Mouse (Mus musculus): ENCODE data around the gene Tsfm. TPM values are rescaled to one million over a fixed set of nuclear protein-coding genes. Genes with fewer than 3 reads are reported as not detected.
A peak's percentile ranks its signal among the peaks of the same experiment; 100 is the strongest.
"Not testable (repeated sequence)": the region's sequence is repeated elsewhere in the genome, so short reads cannot be mapped to it uniquely, and the experiment has no call there.

Gene Tsfm
- polyA plus RNA-seq, 1 experiment = 12.2 TPM

DNA sequence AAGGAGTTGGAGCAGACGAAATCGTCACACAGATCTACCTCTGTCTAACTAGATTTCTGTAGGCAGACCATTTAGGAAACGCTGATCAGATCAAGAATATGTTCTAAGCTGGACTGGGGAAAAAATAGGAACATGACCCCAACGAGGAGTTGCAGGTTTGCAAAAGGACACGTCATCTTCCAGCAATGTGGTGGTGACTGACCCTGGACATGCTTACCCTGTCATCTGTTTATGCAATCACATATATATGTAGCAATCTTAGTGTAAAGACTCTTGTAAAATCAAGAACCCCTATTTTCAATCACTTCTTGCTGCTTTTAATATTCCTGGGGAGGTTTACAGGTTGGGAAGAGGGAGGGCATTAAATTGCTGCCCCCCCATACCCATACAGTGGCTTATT lies 31.9 kb upstream of the Tsfm start:
- Histone ChIP-seq H3K4me1 (ENCODE audit: control insufficient read depth, insufficient read depth, low read length) (peaks cover 25% of the 10 kb centered on the region), H3K27ac (ENCODE audit: control insufficient read depth, insufficient read depth, low read depth, low read length) (no peak overlapping the region), H3K27me3 (ENCODE audit: control insufficient read depth, insufficient read depth, low read length) (no peaks in the 10 kb centered on the region), H3K36me3 (ENCODE audit: control insufficient read depth, insufficient read depth, low read length) (no peaks in the 10 kb centered on the region; the same call in 1 of the 2 replicates), H3K4me3 (ENCODE audit: control insufficient read depth, low read depth, low read length) (no peak overlapping the region)
- TF ChIP-seq POLR2A (IDR thresholded peaks at IDR 0.05; ENCODE audit: control insufficient read depth, low read depth, low read length) (no peak), CTCF (IDR thresholded peaks at IDR 0.05; ENCODE audit: control insufficient read depth, insufficient read depth, insufficient replicate concordance, low read depth, low read length) (no peak)

DNA sequence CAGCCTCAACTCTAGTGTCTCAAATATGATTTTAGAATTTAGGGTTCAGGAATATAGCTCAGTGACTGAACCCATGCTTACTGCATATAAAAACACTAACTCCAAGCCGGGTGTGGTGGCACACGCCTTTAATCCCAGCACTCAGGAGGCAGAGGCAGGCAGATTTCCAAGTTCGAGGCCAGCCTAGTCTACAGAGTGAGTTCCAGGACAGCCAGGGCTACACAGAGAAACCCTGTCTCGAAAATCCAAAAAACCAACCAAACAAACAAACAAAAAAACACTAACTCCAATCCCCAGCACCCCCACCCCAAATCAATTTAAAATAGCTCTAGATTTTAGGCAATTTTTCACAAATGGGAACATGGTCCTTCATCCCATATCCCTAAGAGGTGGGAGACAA lies 31.5 kb upstream of the Tsfm start:
- not testable (repeated sequence) for H3K4me3 ChIP-seq (ENCODE audit: control insufficient read depth, low read depth, low read length); H3K27ac ChIP-seq (ENCODE audit: control insufficient read depth, insufficient read depth, low read depth, low read length); H3K27me3 ChIP-seq (ENCODE audit: control insufficient read depth, insufficient read depth, low read length); H3K36me3 ChIP-seq (ENCODE audit: control insufficient read depth, insufficient read depth, low read length)
- peaks cover 25% of the 10 kb centered on the region for H3K4me1 ChIP-seq (ENCODE audit: control insufficient read depth, insufficient read depth, low read length)

DNA sequence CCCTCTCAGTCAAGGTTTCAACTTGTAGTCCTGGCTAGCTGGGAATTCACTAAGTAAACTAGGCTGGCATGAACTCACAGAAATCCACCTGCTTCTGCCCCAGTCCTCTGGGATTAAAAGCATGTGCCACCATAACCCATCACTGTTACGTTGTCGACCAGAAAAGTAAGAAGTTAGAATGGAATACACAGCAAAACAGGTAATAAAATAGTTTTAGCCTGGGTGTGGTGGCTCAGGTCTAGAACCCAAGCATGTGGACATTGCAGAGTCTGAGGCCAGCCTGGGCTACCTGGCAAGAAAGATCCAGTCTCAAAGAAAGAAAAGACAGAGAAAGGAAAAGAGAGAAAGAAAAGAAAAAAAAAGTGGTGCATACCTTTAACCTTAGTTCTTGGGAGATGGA lies 30.9 kb upstream of the Tsfm start:
- H3K27ac ChIP-seq (ENCODE audit: control insufficient read depth, insufficient read depth, low read depth, low read length) = no peak overlapping the region
- no peaks in the 10 kb centered on the region; the same call in 1 of the 2 replicates for H3K36me3 ChIP-seq (ENCODE audit: control insufficient read depth, insufficient read depth, low read length)
- H3K27me3 ChIP-seq (ENCODE audit: control insufficient read depth, insufficient read depth, low read length) = no peaks in the 10 kb centered on the region
- H3K4me3 ChIP-seq (ENCODE audit: control insufficient read depth, low read depth, low read length) = no peak overlapping the region
- peaks cover 25% of the 10 kb centered on the region for H3K4me1 ChIP-seq (ENCODE audit: control insufficient read depth, insufficient read depth, low read length)
- TF ChIP-seq CTCF (IDR thresholded peaks at IDR 0.05; ENCODE audit: control insufficient read depth, insufficient read depth, insufficient replicate concordance, low read depth, low read length) = no peak
- no peak for TF ChIP-seq POLR2A (IDR thresholded peaks at IDR 0.05; ENCODE audit: control insufficient read depth, low read depth, low read length)

DNA sequence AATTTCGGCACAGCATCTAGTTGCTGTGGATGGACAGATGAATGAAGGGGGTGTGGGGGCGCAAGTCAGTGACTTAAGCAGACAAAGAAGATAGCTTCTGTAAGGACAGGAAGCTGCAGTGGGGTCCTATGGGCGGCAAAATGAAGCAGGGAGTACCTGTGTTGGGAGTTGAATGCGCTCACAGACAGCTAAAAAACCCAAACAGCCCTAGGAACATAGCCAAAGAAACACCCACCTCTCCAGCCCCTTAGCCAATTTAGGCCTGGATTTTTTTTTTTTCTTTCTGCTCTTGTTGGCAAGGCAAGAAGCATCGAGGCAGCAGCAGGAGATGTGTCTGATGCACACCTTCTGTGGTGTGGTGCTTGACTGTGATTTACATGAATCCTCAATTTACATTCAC lies 30.4 kb upstream of the Tsfm start:
- H3K36me3 ChIP-seq (ENCODE audit: control insufficient read depth, insufficient read depth, low read length) = no peaks in the 10 kb centered on the region; the same call in 1 of the 2 replicates
- H3K27ac ChIP-seq (ENCODE audit: control insufficient read depth, insufficient read depth, low read depth, low read length) = no peak overlapping the region
- peaks cover 25% of the 10 kb centered on the region for H3K4me1 ChIP-seq (ENCODE audit: control insufficient read depth, insufficient read depth, low read length)
- H3K27me3 ChIP-seq (ENCODE audit: control insufficient read depth, insufficient read depth, low read length) = no peaks in the 10 kb centered on the region
- H3K4me3 ChIP-seq (ENCODE audit: control insufficient read depth, low read depth, low read length) = no peak overlapping the region
- TF ChIP-seq CTCF (IDR thresholded peaks at IDR 0.05; ENCODE audit: control insufficient read depth, insufficient read depth, insufficient replicate concordance, low read depth, low read length) (no peak), POLR2A (IDR thresholded peaks at IDR 0.05; ENCODE audit: control insufficient read depth, low read depth, low read length) (no peak)

GRCm38 (mm10) chr10:127059968-127060916 lies 29.6 kb upstream of the Tsfm start, which contains the start of gene March9:
Gene March9 (minus strand): TSS chr10:127060184.
- H3K4me3 ChIP-seq (ENCODE audit: control insufficient read depth, low read depth, low read length) = peak within 1 kb of the TSS; percentile 78
- H3K36me3 ChIP-seq (ENCODE audit: control insufficient read depth, insufficient read depth, low read length) = no peaks in the 10 kb centered on the region
- H3K27ac ChIP-seq (ENCODE audit: control insufficient read depth, insufficient read depth, low read depth, low read length) = no peak within 1 kb of the TSS
- no peak for TF ChIP-seq CTCF (IDR thresholded peaks at IDR 0.05; ENCODE audit: control insufficient read depth, insufficient read depth, insufficient replicate concordance, low read depth, low read length)
- TF ChIP-seq POLR2A (IDR thresholded peaks at IDR 0.05; ENCODE audit: control insufficient read depth, low read depth, low read length) = no peak
- peaks cover 25% of the 10 kb centered on the region for H3K4me1 ChIP-seq (ENCODE audit: control insufficient read depth, insufficient read depth, low read length)
- H3K27me3 ChIP-seq (ENCODE audit: control insufficient read depth, insufficient read depth, low read length) = no peaks in the 10 kb centered on the region

DNA sequence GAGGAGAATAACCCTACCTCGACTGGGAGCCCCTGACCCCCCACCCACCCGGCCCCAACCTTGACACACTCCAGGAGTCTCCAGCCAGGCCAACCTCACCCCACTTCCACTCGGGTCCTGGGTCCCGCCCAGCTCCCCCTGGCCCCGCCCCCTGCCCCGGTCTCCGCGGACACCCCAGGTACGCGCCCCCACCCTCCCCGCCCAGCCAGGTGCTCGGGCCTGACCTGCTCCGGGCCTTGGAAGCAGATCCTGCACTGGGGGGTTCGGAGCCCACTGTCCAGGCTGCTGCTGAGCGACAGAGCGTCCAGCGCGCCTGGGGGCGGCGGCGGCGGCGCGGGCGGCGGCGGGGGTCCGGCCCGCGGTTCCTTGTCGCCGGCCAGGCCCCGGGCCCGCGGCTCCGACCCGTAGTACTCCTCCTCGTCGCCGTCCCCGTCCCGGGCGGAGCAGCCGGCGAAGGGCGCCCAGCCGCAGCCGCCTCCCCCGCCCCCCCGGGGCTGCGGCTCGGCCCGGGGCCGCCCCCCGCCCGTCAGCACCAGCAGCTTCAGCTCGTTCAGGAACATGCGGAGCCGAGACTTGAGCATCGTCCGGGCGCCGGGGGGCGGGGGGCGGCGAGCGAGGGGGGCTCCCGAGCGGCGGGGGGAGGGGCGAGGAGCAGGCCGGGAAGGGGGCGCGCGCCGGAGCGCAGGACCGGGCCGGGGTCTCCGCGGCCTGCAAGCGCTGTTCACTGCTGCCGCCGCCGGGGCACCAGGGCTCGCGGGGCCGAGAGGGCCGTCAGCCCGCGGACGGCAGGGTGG lies 28.7 kb upstream of the Tsfm start:
- H3K27me3 ChIP-seq (ENCODE audit: control insufficient read depth, insufficient read depth, low read length) = no peaks in the 10 kb centered on the region
- peak overlapping the region; percentile 78 for H3K4me3 ChIP-seq (ENCODE audit: control insufficient read depth, low read depth, low read length)
- peaks cover 19% of the 10 kb centered on the region for H3K4me1 ChIP-seq (ENCODE audit: control insufficient read depth, insufficient read depth, low read length)
- no peak overlapping the region for H3K27ac ChIP-seq (ENCODE audit: control insufficient read depth, insufficient read depth, low read depth, low read length)
- no peak for TF ChIP-seq POLR2A (IDR thresholded peaks at IDR 0.05; ENCODE audit: control insufficient read depth, low read depth, low read length)
- TF ChIP-seq CTCF (IDR thresholded peaks at IDR 0.05; ENCODE audit: control insufficient read depth, insufficient read depth, insufficient replicate concordance, low read depth, low read length) = no peak
- no peaks in the 10 kb centered on the region for H3K36me3 ChIP-seq (ENCODE audit: control insufficient read depth, insufficient read depth, low read length)

DNA sequence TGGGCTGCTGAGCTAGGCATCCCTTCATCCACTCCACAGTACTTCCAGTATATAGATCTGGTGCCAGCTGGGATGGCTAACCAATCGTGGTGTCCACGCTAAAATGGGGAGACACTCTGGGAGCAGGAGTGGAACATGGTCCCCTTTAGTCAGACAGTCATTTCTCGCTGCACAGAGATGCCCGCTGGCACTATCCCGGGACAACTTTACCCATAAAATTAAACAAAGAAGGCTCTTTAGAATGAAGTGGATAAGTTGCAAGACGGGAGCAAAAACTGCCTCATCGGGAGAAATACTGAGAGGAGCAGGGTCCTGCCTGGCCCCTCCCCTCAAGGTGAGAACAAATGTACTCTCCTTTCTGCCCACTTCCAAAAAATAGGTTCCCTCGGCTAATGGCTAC lies 28.1 kb upstream of the Tsfm start:
- Histone ChIP-seq H3K4me3 (ENCODE audit: control insufficient read depth, low read depth, low read length) (no peak overlapping the region), H3K27ac (ENCODE audit: control insufficient read depth, insufficient read depth, low read depth, low read length) (no peak overlapping the region), H3K36me3 (ENCODE audit: control insufficient read depth, insufficient read depth, low read length) (no peaks in the 10 kb centered on the region), H3K27me3 (ENCODE audit: control insufficient read depth, insufficient read depth, low read length) (no peaks in the 10 kb centered on the region), H3K4me1 (ENCODE audit: control insufficient read depth, insufficient read depth, low read length) (peaks cover 12% of the 10 kb centered on the region)
- TF ChIP-seq CTCF (IDR thresholded peaks at IDR 0.05; ENCODE audit: control insufficient read depth, insufficient read depth, insufficient replicate concordance, low read depth, low read length) = no peak
- TF ChIP-seq POLR2A (IDR thresholded peaks at IDR 0.05; ENCODE audit: control insufficient read depth, low read depth, low read length) = no peak
